ENCODE assay signal across 11 mouse cellular contexts in genomic region chr16:37689251-37689926, GRCm38 (mm10). TPM values are rescaled to one million over a fixed set of nuclear protein-coding genes. Genes with fewer than 3 reads are reported as not detected.
DNase-seq lines count a peak whose midpoint lies in the region; ATAC-seq lines count a peak whose summit lies in the region.
"Had no signal": no experiment of that assay in that cellular context is flagged by ENCODE, and none has a peak within 500 bp of the region (broad histone marks: within the 10 kb centered on the region; RNA-seq: fewer than 3 reads in every experiment).

No protein-coding gene starts in this region.

- no peaks in the 10 kb centered on the region for H3K27me3 ChIP-seq in heart, embryonic 12.5 days (replicated peaks)
- H3K27me3 ChIP-seq in lung, embryonic 15.5 days: no peaks in the 10 kb centered on the region
- no peaks in the 10 kb centered on the region for H3K27me3 ChIP-seq in midbrain, embryonic 15.5 days (replicated peaks)

- H3K36me3 ChIP-seq in heart, embryonic 12.5 days: no peaks in the 10 kb centered on the region
- no peaks in the 10 kb centered on the region for H3K36me3 ChIP-seq in lung, embryonic 15.5 days
- no peaks in the 10 kb centered on the region for H3K36me3 ChIP-seq in midbrain, embryonic 15.5 days (replicated peaks)
- H3K36me3 ChIP-seq: midbrain, embryonic 10.5 days had no signal

- H3K4me2 ChIP-seq in heart, embryonic 12.5 days: no peak overlapping the region
- H3K4me2 ChIP-seq in lung, embryonic 15.5 days: no peak overlapping the region
- no peak overlapping the region for H3K4me2 ChIP-seq in midbrain, embryonic 15.5 days

- no peak overlapping the region for H3K4me3 ChIP-seq in heart, embryonic 12.5 days
- no peak overlapping the region for H3K4me3 ChIP-seq in lung, embryonic 15.5 days
- H3K4me3 ChIP-seq in midbrain, embryonic 15.5 days: no peak overlapping the region
- H3K4me3 ChIP-seq: midbrain, embryonic 10.5 days had no signal

- peaks cover 51% of the 10 kb centered on the region for H3K4me1 ChIP-seq in heart, embryonic 12.5 days (replicated peaks)
- peaks cover 26% of the 10 kb centered on the region for H3K4me1 ChIP-seq in lung, embryonic 15.5 days
- H3K4me1 ChIP-seq in midbrain, embryonic 15.5 days: peaks cover 27% of the 10 kb centered on the region

- H3K27ac ChIP-seq in heart, embryonic 12.5 days (ENCODE audit: poor library complexity, severe bottlenecking): peak overlapping the region; percentile 61; the same call in 1 of the 2 replicates
- peak overlapping the region; percentile 33; the same call in 1 of the 2 replicates for H3K27ac ChIP-seq in lung, embryonic 15.5 days
- H3K27ac ChIP-seq in midbrain, embryonic 15.5 days: no peak overlapping the region
- H3K27ac ChIP-seq: midbrain, embryonic 10.5 days had no signal

- ATAC-seq in heart, embryonic 12.5 days (ENCODE audit: insufficient number of reproducible peaks, low FRiP score): no peak
- ATAC-seq in lung, embryonic 15.5 days (ENCODE audit: borderline replicate concordance, extremely low read depth, low FRiP score, low TSS enrichment): no peak
- ATAC-seq in midbrain, embryonic 15.5 days (replicated peaks): no peak
- ATAC-seq: hindbrain, embryonic 16.5 days had no signal

- 64% methylated on average over 8 of the region's 8 CpGs for WGBS in heart, embryonic 12.5 days
- 54% methylated on average over 8 of the region's 8 CpGs for WGBS in lung, embryonic 15.5 days
- WGBS in midbrain, embryonic 15.5 days: 78% methylated on average over 8 of the region's 8 CpGs

- peak; percentile 40 for DNase-seq in adrenal gland, postnatal 10 days
- DNase-seq in adrenal gland, postnatal 36 days: no peak
- DNase-seq in A20 (ENCODE audit: low read depth, low spot score): peak; percentile 87
- no peak for DNase-seq in cerebellum, postnatal 4 days (ENCODE audit: low spot score in 2 of 2)
- DNase-seq in T-cell, adult 2 months (ENCODE audit: low spot score): no peak
- DNase-seq: cerebellum, adult 2 months had no signal

- H3K9me3 ChIP-seq in heart, embryonic 12.5 days (replicated peaks): no peaks in the 10 kb centered on the region; the same call in 1 of the 2 replicates
- no peaks in the 10 kb centered on the region for H3K9me3 ChIP-seq in lung, embryonic 15.5 days
- no peaks in the 10 kb centered on the region for H3K9me3 ChIP-seq in midbrain, embryonic 15.5 days
- H3K9me3 ChIP-seq: midbrain, embryonic 10.5 days had no signal

- no peak overlapping the region for H3K9ac ChIP-seq in heart, embryonic 12.5 days
- H3K9ac ChIP-seq in lung, embryonic 15.5 days: no peak overlapping the region
- no peak overlapping the region for H3K9ac ChIP-seq in midbrain, embryonic 15.5 days

RNA-seq across cellular contexts. Expression of gene Ndufb4, which starts 35.1 kb away (rescaled TPM):
- total RNA-seq in adrenal gland, postnatal 10 days (2021): 100 to 1,000 TPM; 154 TPM
- 100 to 1,000 TPM; 127 to 152 TPM for total RNA-seq in adrenal gland, postnatal 36 days (2021)
- 94.1 and 110 TPM in 2 replicates for polyA plus RNA-seq in heart, embryonic 12.5 days (2016; fragmentation: Nextera tagmentation; extraction: Ambion mirVana)
- polyA plus RNA-seq in lung, embryonic 15.5 days (2015; fragmentation: Nextera tagmentation; extraction: Ambion mirVana): 48.8 and 53.6 TPM in 2 replicates
- polyA plus RNA-seq in midbrain, embryonic 15.5 days (2015; fragmentation: Nextera tagmentation; extraction: Ambion mirVana): 46.3 and 49.9 TPM in 2 replicates

Comparison
In these comparisons a context has a peak if more than half of its experiments do, and no peak if none do; other contexts are left out.
1. DNase-seq: peak in adrenal gland, postnatal 10 days (single experiment) and A20 (single experiment); none in adrenal gland, postnatal 36 days (0 of 2), cerebellum, postnatal 4 days (0 of 2) and T-cell, adult 2 months (single experiment).